Mouse (Mus musculus): Measurements from ENCODE around the gene Khdc1b.
A peak's percentile ranks its signal among the peaks of the same experiment; 100 is the strongest.
"Not testable (repeated sequence)": the region's sequence is repeated elsewhere in the genome, so short reads cannot be mapped to it uniquely, and the experiment has no call there.

The Khdc1b gene

DNA sequence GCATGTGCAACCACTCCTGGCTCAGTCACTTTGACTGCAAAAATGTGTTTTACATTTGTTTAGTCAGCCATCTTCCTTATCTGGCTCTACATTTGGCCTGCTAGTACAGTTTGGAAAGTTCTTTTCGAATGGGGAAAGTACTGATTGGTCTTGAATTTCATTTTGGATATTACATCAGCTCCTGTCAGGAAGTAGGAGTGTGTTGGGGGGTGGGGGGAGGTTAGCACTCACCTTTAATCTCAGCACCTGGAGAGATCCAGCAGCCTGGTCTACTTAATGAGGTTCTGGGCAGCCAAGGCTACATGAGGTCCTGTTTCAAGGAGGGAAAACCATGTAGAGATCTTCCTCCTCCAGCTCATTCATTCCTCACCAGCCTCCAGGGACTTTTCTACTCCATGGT lies at the start of gene Khdc1b:
TSS of gene Khdc1b (plus strand) at position 301 of the 400 bp plus-strand sequence.
- no peak for DNase-seq (ENCODE audit: extremely low spot score)

DNA sequence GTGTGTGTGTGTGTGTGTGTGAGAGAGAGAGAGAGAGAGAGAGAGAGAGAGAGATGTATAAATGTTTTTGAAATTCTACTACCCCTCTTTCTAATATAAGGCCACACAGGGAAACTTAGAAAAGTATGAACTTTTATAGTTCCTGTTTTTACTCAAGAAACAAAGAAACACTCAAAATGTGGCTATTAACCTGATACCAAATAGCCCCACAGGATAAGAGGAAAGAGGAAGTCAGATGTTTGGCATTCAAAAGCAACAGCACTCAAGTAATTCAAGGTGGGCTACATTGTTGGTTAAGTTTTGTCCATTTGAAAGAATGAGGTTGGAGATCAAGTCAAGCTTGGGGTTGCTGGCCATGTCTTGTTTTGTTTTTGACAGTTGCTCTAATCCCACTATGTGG lies 47.5 kb upstream of the Khdc1b start:
- DNase-seq (ENCODE audit: extremely low spot score) = no peak

- no peak for DNase-seq (ENCODE audit: extremely low spot score)
Observed at GRCm38 (mm10) chr1:21340745-21341144, 42.6 kb upstream of the Khdc1b start.

- peak; percentile 10 for DNase-seq (ENCODE audit: extremely low spot score)
Observed at GRCm38 (mm10) chr1:21344253-21344652, 39.1 kb upstream of the Khdc1b start.

DNA sequence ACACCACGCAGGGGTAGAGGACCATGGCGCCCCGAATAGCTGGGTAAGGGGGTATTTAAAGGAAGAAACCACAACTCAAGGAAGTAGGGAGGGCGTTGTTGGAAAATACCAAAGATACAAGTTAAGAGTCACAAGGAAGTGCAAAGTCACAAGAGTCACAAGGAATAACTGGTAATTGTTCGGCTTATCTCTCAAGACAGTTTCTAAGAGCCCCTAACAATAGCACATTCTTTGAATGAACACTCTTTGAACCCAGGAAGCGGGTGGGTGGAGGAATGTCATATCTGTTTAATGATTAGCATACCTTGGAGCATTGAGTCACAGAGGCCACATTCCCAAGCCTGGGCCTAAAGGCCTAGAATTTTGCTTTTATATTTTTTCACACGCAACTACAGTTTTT lies 38.6 kb upstream of the Khdc1b start:
- DNase-seq (ENCODE audit: extremely low spot score) = not testable (repeated sequence)

DNA sequence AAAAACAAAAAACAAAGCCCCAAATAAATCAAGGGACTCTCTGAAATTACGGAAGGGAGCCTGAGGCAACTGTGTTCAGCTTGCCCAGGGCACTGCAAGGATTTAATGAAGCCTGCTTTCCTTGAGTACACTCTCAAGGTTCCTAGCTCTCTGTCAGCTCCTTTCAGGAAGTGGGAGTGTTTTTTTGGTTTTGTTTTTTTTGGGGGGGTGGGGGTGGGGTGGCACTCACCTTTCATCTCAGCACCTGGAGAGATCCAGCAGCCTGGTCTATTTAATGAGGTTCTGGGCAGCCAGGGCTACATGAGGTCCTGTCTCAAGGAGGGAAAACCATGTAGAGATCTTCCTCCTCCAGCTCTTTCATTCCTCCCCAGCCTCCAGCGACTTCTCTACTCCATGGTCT lies 34.0 kb upstream of the Khdc1b start, which contains the start of gene Khdc1a:
TSS of gene Khdc1a (plus strand) at position 301 of the 400 bp plus-strand sequence.
- no peak for DNase-seq (ENCODE audit: extremely low spot score)

GRCm38 (mm10) chr1:21368031-21368430 lies 15.3 kb upstream of the Khdc1b start, which contains the start of gene Khdc1c:
Khdc1c (plus strand) TSS chr1:21368331.
- DNase-seq (ENCODE audit: extremely low spot score) = not testable (repeated sequence)

DNA sequence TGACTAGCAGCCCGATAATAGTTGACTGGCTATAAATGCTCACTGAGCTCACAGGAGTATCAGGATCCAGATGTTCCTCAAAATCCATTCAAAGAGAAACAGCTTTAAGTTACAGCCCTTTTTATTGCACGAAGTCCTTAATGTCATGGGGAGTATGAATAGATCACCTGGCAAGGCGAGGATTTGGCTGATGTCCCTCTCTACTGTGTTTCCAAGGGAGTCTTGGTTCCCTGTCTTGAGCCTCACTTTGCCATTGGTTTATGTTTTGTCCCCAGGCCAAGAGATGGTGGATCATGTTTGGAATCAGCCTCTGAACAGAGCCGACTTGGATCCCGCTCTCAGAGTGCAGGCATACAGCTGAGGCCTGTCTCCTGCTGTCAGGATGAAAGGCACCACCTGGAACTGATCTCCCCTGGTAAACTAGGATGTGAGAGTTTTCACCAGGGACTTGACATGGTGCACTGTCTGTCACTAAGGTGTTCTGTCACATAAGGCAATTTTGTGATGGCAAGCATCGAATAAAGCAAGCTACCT lies 7.8 kb downstream of the Khdc1b start:
- no peak for DNase-seq (ENCODE audit: extremely low spot score)

DNA sequence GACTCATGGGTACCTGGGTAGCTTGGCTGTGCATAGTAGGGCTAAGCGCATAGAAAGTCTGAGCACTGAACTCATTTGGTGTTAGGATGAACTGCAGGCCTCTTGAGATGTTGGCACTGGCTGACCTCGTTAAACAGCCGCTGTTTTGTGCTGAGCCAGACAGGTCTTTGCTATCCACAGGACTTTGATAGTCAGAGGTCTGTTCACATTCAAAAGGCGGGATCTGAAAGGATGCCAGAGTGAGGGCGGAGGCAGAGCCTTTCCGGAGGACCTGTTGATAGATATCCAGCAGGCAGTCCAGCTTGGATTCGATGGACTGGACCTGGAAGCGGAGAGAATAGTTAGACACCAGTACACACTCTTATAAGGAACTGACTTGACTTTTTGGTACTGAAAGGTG lies 19.4 kb downstream of the Khdc1b start:
- DNase-seq (ENCODE audit: extremely low spot score) = no peak

DNA sequence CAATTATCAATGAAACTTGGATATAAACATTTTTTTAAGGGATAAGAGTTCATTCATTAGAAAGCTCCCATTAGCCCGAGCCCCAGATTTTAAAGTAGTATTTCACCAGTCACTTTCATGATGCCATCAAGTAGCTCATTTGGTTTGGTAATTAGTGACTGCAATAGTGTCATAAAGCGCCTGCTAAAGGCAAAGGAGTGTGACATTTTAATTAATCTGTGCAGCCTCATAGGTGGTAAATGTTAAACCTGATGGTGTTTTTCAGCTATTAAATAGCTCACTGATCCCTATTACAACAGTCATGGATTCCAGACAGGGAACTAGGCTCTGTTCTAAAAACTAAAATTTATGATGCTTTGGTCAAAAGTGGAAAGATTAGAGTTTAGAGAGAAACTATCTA lies 23.9 kb downstream of the Khdc1b start:
- DNase-seq (ENCODE audit: extremely low spot score) = no peak

DNA sequence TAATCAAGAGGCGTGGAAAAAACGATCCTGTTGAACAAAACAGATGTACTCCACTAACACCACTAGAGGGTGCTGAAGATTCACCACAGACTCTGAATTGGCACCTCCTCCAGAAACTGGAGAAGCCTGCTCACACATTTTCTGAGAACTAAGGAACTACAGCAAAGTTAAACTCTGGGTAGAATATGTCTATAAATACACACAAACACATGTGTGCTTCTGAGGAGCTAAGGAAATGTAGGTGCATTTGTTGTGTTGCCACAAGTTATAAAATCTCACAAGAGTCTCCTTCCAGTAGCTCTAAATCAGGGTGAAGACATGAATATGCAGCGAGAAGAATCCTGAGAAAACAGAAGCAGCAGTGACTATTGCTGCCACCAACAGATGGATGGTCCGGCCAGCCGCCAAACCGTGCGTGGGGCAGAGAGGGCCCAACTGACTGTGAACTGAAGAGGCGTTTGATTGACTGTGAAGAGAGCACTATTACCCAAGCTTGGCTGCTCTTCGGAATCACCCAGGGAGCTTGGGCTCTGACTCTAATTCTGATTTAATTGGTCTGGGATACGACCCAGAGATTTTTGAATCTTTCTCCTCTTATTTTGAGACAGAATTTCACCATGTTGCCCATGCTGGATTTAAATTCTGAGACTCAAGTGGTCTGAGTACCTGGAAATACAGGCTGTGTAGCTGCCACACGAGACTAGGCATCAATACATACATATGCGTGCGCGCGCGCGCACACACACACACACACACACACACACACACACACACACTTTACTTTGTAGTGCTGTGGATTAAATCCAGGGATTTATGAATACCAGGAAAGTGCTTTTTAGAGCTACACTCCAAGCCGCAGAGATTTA lies 28.2 kb downstream of the Khdc1b start:
- peak; percentile 71 for DNase-seq (ENCODE audit: extremely low spot score)

DNA sequence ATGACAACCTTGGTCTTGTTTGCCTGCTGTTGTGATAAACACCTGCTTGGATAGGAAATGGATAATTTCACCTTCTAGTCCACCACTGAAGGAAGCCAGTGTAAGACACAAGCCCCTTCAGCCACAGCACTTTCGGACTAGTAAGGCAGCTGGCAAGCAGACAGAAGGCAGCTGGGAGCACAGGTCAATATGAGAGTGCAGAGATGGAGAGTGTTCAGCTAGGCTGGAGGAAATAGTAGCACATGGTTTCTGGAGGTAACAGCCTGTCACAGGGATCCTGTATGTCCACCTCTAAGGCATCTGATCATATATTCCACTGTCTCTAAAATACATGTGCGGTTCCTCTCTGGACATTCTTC lies 28.8 kb downstream of the Khdc1b start:
- no peak for DNase-seq (ENCODE audit: extremely low spot score)

DNA sequence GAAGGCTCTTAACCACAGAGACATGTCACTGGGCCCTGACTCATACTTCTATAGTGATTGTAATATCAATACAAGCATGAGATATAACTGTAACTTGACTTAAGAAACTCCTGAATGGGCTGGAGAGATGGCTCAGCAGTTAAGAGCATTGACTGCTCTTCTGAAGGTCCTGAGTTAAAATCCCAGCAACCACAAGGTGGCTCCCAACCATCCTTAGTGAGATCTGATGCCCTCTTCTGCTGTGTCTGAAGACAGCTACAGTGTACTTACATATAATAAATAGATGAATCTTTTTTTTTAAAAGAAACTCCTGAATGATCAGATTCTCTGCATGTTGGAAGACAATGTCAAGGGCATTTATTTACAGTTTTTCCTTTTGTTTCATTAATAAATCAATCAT lies 36.0 kb downstream of the Khdc1b start:
- no peak for DNase-seq (ENCODE audit: extremely low spot score)

DNA sequence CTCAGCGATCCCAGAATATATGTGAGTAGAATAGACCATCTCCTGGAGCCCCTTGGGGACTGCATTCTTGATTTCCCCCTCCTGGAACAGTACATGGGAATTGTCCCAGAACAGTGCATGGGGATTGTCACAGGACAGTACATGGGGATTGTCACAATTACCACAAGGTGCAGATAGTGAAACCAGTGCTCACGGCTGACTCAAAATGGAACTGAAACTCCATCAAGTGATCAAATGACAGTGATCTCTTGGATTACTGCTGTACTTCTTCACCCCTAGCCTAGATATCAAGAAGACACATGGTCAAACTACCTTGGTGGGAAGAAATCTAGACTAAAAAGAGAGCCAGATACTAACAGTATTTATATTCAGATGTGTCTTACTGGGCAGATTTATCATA lies 42.3 kb downstream of the Khdc1b start:
- DNase-seq (ENCODE audit: extremely low spot score) = no peak

GRCm38 (mm10) chr1:21428079-21428478 lies 44.7 kb downstream of the Khdc1b start:
- DNase-seq (ENCODE audit: extremely low spot score) = no peak

- DNase-seq (ENCODE audit: extremely low spot score) = no peak
Observed at GRCm38 (mm10) chr1:21431666-21432065, 48.3 kb downstream of the Khdc1b start.

GRCm38 (mm10) chr1:21434853-21435252 lies 51.5 kb downstream of the Khdc1b start:
- no peak for DNase-seq (ENCODE audit: extremely low spot score)

Measured in embryo, embryonic 9.5 days (tissue).